Mouse (Mus musculus) lung, postnatal 0 days (tissue): ENCODE data around the gene Pdcl. TPM values are rescaled to one million over a fixed set of nuclear protein-coding genes. Genes with fewer than 3 reads are reported as not detected.

Experiments
- ATAC-seq: fragments of 200-750 bp; cut with Nextera tagmentation; 2 replicates; pipeline ENCODE4 v1.8.0; 2017; ENCODE audit warnings: moderate library complexity
- DNase-seq: peaks from one replicate; pipeline ENCODE4 v3.0.0-alpha.2; 2016; ENCODE audit warnings: low spot score
- H3K27ac ChIP-seq: fragments of 300-500 bp; sonication (generic); 2 replicates; pipeline ENCODE4 v1.5.1; 2014; ENCODE audit warnings: antibody characterized with exemption, mild to moderate bottlenecking, low read length, mixed read lengths
- H3K27me3 ChIP-seq: fragments of 300-500 bp; sonication (generic); replicated peaks from 2 replicates; pipeline ENCODE4 v1.6.1; 2014; ENCODE audit warnings: low read length, mixed read lengths; ENCODE audit not compliant: insufficient read depth
- H3K36me3 ChIP-seq: fragments of 300-500 bp; sonication (generic); 2 replicates; pipeline ENCODE4 v1.6.1; 2014; ENCODE audit warnings: low read length, mixed read lengths; ENCODE audit not compliant: insufficient read depth
- H3K4me1 ChIP-seq: fragments of 300-500 bp; sonication (generic); 2 replicates; pipeline ENCODE4 v1.6.1; 2014; ENCODE audit warnings: antibody characterized with exemption, low read depth, low read length, mixed read lengths; ENCODE audit not compliant: insufficient read depth
- H3K4me2 ChIP-seq: fragments of 300-500 bp; sonication (generic); replicated peaks from 2 replicates; pipeline ENCODE4 v1.6.1; 2014; ENCODE audit warnings: low read depth, mild to moderate bottlenecking, low read length, moderate library complexity, mixed read lengths
- H3K4me3 ChIP-seq: fragments of 300-500 bp; sonication (generic); 2 replicates; pipeline ENCODE4 v1.5.1; 2014; ENCODE audit warnings: low read depth, low read length
- H3K9ac ChIP-seq: fragments of 300-500 bp; sonication (generic); replicated peaks from 2 replicates; pipeline ENCODE4 v1.6.1; 2014; ENCODE audit warnings: low read depth, mild to moderate bottlenecking
- H3K9me3 ChIP-seq: fragments of 300-500 bp; sonication (generic); 2 replicates; pipeline ENCODE4 v1.6.1; 2016; ENCODE audit warnings: low read length, mixed read lengths
- CTCF ChIP-seq: IDR thresholded peaks from 2 replicates; pipeline ENCODE4 v1.5.1; 2016; ENCODE audit warnings: antibody characterized with exemption, mild to moderate bottlenecking
- EP300 ChIP-seq: IDR thresholded peaks from 2 replicates; pipeline ENCODE4 v1.6.1; 2016; ENCODE audit warnings: antibody characterized with exemption, mild to moderate bottlenecking, control low read depth
- WGBS: fragments of 180-500 bp; shearing (Covaris S2); extraction: QIAGEN DNeasy Blood & Tissue Kit; methylation state at CpG from one replicate; pipeline ENCODE4 v1.1.7; 2014; 5-methylcytosine and 5-hydroxymethylcytosine counted together
- polyA plus RNA-seq: library from polyadenylated mRNA; unstranded; fragments of >200 nt; fragmentation: Nextera tagmentation; extraction: Ambion mirVana; gene quantifications from 2 replicates; pipeline ENCODE4 v1.2.1, GENCODE M21; 2015

Pdcl gene
- polyA plus RNA-seq, 1 experiment from 2014 or later = 38.1 TPM

DNA sequence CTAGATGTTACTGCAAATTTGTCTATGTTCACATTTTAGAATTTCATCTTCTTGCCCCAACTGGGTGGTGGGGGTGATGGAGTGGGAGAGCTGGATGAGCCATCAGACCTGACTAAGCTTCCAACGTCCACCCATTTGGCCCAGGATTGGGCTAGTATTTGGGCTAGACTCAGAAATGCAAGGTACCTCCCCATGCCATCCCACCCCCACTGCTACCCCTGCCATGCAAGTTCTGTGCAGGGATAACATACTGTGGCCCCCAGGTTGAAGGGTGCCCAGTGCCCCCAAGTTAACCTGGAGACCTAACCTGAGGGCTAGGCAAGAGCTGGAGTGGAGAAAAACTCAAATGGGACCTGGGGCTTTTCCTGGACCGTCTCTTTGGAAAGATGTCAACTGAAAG lies 776 bp upstream of the Pdcl start:
- TF ChIP-seq CTCF = no peak
- Histone ChIP-seq H3K9me3 (no peaks in the 10 kb centered on the region), H3K4me3 (no peak overlapping the region), H3K36me3 (peaks cover 10% of the 10 kb centered on the region; the same call in 1 of the 2 replicates), H3K9ac (no peak overlapping the region), H3K4me1 (no peaks in the 10 kb centered on the region; the same call in 1 of the 2 replicates), H3K4me2 (peak overlapping the region; percentile 69; the same call in 1 of the 2 replicates), H3K27ac (no peak overlapping the region), H3K27me3 (no peaks in the 10 kb centered on the region)
- 94% methylated on average over 2 of the region's 2 CpGs for WGBS
- DNase-seq = no peak
- ATAC-seq = no peak

DNA sequence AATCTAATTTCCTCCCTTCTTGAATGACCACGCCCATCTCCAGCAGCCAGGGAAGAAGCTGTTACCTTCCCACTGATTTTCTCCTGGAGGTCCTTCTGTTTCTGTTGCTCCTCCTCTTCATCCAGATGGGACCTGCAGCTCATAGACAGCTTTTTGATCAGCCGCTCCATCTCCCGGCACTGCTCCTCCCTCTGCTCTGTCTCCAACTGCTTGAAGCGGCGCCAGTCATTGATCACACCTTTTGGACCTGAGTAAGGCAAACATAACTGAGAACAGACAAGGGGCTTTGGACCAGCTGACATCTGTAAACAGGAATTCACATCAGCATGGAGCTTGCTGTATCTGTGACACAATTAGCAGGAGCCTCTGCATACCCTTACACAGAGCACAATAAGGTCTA lies 3.6 kb downstream of the Pdcl start:
- TF ChIP-seq CTCF = no peak
- TF ChIP-seq EP300 = no peak
- peaks cover 31% of the 10 kb centered on the region; the same call in 1 of the 2 replicates for H3K36me3 ChIP-seq
- H3K9me3 ChIP-seq = no peaks in the 10 kb centered on the region
- H3K4me3 ChIP-seq = no peak overlapping the region
- DNase-seq = no peak
- no peaks in the 10 kb centered on the region for H3K27me3 ChIP-seq
- H3K4me1 ChIP-seq = no peaks in the 10 kb centered on the region; the same call in 1 of the 2 replicates
- H3K9ac ChIP-seq = no peak overlapping the region
- H3K4me2 ChIP-seq = no peak overlapping the region
- 96% methylated on average over 5 of the region's 5 CpGs for WGBS
- H3K27ac ChIP-seq = no peak overlapping the region
- no peak for ATAC-seq

DNA sequence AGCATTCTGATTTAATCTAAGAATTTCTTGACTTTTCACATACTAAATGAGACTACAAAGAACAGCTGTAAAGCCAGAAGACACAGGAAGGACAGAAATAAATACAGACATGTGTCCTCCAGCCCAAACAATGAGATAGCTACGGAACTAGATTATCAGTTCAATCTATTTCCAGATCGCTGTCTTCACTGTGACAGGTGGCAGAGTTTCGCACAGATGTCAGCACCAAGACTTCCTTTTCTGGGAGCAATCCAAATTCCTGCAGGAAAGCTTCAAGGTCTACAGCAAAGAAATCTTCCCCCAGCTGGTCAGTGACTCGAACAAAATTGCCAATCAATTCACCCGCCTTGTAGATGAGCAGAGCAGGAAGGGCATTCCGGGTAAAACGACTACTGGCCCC lies 7.5 kb downstream of the Pdcl start:
- Histone ChIP-seq H3K9ac (no peak overlapping the region), H3K36me3 (peaks cover 31% of the 10 kb centered on the region; the same call in 1 of the 2 replicates), H3K4me3 (no peak overlapping the region), H3K4me2 (no peak overlapping the region), H3K9me3 (no peaks in the 10 kb centered on the region), H3K4me1 (no peaks in the 10 kb centered on the region), H3K27ac (no peak overlapping the region), H3K27me3 (no peaks in the 10 kb centered on the region)
- DNase-seq = no peak
- WGBS = 70% methylated on average over 7 of the region's 7 CpGs
- TF ChIP-seq EP300 (0 out of 2 replicates have a peak, but pooled peaks have one; percentile 16), CTCF (no peak)
- ATAC-seq = no peak

DNA sequence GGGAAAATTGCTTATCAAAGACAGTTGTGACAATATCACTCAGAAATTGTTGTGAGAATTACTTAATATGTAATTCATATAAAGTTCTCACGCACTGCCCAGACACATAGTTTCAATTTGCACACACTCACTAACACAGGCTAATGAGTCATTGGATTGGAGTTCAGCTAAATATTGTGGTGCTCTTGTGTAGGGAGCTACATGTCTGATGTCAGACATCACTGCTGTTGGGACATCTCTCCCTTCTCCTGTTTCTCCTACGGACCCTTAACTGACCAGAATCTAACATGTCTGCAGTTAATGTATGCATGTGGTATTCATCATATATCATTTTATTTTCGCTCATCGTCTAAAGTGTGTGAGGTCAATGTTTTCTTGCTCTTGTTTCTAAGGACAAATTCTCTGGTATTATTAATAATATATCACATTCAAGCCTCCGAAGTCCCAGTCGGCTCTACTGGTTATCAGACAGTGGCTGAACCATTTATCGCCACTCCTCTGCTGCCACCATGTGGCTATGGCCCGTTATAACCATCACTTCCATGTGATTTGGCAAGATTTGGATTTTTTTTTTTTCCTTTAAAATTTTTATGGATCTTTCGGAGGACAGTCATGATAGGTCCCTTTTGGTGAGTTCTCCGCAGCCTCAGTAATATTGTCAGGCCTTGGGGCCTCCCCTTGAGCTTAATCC lies 20.5 kb downstream of the Pdcl start:
- no peaks in the 10 kb centered on the region for H3K9me3 ChIP-seq
- H3K9ac ChIP-seq = no peak overlapping the region
- WGBS = 52% methylated on average over 10 of the region's 10 CpGs
- DNase-seq (peak; percentile 62), ATAC-seq (peak; percentile 55)
- no peak overlapping the region for H3K4me2 ChIP-seq
- no peak for TF ChIP-seq EP300
- peak; percentile 79 for TF ChIP-seq CTCF
- no peak overlapping the region for H3K4me3 ChIP-seq
- no peaks in the 10 kb centered on the region for H3K27me3 ChIP-seq
- H3K36me3 ChIP-seq = no peaks in the 10 kb centered on the region
- H3K27ac ChIP-seq = no peak overlapping the region
- no peaks in the 10 kb centered on the region for H3K4me1 ChIP-seq

DNA sequence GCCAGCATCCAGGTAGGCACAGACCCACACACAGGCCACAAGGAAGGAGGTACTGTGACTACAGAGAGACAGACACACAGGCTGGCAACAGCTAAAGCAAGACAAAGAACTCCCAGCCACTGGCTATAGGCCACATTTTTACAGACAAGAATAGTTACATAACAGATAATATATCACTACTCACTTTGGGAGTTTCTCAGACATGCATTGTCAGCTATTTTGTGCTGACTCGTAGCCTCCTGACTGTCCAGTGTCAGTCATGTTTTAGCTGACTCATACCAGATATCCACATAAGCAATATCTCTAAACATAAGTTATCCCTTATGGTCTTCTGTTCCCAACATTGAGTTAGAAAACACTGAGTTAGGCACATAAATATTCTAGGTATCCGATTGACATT lies 25.8 kb downstream of the Pdcl start:
- Histone ChIP-seq H3K9ac (no peak overlapping the region), H3K36me3 (no peaks in the 10 kb centered on the region), H3K9me3 (no peaks in the 10 kb centered on the region), H3K4me3 (no peak overlapping the region), H3K27ac (no peak overlapping the region), H3K4me1 (no peaks in the 10 kb centered on the region), H3K4me2 (no peak overlapping the region), H3K27me3 (no peaks in the 10 kb centered on the region)
- WGBS = 62% methylated on average over 2 of the region's 2 CpGs
- no peak for TF ChIP-seq EP300
- no peak for TF ChIP-seq CTCF
- ATAC-seq (no peak), DNase-seq (peak; percentile 53)

DNA sequence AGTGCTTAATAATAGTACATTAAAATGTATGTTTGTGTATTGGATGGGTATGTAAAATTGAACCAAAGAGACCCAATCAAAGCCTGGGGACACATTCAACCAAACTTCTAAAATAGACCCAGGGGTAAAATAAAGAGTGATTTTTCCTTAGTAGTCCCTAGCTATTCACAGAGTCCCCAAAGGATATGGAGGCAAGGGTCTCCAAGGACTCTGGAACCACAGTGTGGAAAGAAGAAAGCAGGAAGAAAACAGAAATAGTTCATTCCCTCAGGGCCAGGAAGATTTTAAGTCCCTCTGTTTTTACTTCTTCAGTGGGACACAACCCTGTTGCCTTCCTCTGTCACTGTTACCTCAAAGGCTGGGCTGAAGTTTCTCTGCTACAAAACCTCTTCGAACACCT lies 32.9 kb downstream of the Pdcl start, which contains the start of gene Olfr368:
Gene Olfr368 (plus strand): TSS at position 301 of the 400 bp plus-strand sequence.
- DNase-seq = no peak
- H3K27me3 ChIP-seq = no peaks in the 10 kb centered on the region
- no peaks in the 10 kb centered on the region for H3K36me3 ChIP-seq
- no peaks in the 10 kb centered on the region for H3K9me3 ChIP-seq
- H3K4me1 ChIP-seq = no peaks in the 10 kb centered on the region
- no peak for ATAC-seq
- H3K4me3 ChIP-seq = no peak within 1 kb of the TSS
- H3K27ac ChIP-seq = no peak within 1 kb of the TSS
- no peak within 1 kb of the TSS for H3K9ac ChIP-seq
- no peak within 1 kb of the TSS for H3K4me2 ChIP-seq
- TF ChIP-seq EP300 (no peak), CTCF (no peak)
- 72% methylated on average over 1 of the region's 1 CpGs for WGBS

Other genes with a start within 250 kb of the Pdcl start
- not detected in 2 replicates for gene Olfr362, start 241.4 kb downstream of the Pdcl start, polyA plus RNA-seq
- gene Olfr364-ps1, start 220.0 kb downstream of the Pdcl start, polyA plus RNA-seq = not detected in 2 replicates
- not detected in 2 replicates for gene Olfr365, start 171.1 kb downstream of the Pdcl start, polyA plus RNA-seq
- not detected in 2 replicates for gene Olfr366, start 147.8 kb downstream of the Pdcl start, polyA plus RNA-seq
- gene Olfr368, start 32.8 kb downstream of the Pdcl start, polyA plus RNA-seq = not detected in 2 replicates
- gene Rc3h2, start 63.6 kb upstream of the Pdcl start, polyA plus RNA-seq = 7.6 and 9.3 TPM in 2 replicates
- gene Zbtb26, start 83.8 kb upstream of the Pdcl start, polyA plus RNA-seq = 2.2 and 2.6 TPM in 2 replicates
- 3.1 and 3.5 TPM in 2 replicates for gene Zbtb6, start 83.8 kb upstream of the Pdcl start, polyA plus RNA-seq
- gene Rabgap1, start 83.9 kb upstream of the Pdcl start, polyA plus RNA-seq = 22.3 and 26.7 TPM in 2 replicates
- gene Gpr21, start 157.0 kb upstream of the Pdcl start, polyA plus RNA-seq = 0.94 and 1.5 TPM in 2 replicates